ENCODE assay signal across 23 mouse cellular contexts in genomic region chr6:42509311-42509710, GRCm38 (mm10). TPM values are rescaled to one million over a fixed set of nuclear protein-coding genes. Genes with fewer than 3 reads are reported as not detected.
A peak's percentile ranks its signal among the peaks of the same experiment; 100 is the strongest.
DNase-seq lines count a peak whose midpoint lies in the region; ATAC-seq and TF ChIP-seq lines count a peak whose summit lies in the region.
"Had no signal": no experiment of that assay in that cellular context is flagged by ENCODE, and none has a peak within 500 bp of the region (broad histone marks: within the 10 kb centered on the region; RNA-seq: fewer than 3 reads in every experiment).

No protein-coding gene starts in this region.

- H3K4me1 ChIP-seq in kidney, postnatal 0 days (replicated peaks; ENCODE audit: insufficient read depth, low read length), result no peaks in the 10 kb centered on the region
- H3K4me1 ChIP-seq: forebrain, embryonic 12.5 days; heart, embryonic 15.5 days; hindbrain, embryonic 13.5 days had no signal

- no peaks in the 10 kb centered on the region for H3K27me3 ChIP-seq in kidney, postnatal 0 days (ENCODE audit: insufficient read depth, low read length)
- H3K27me3 ChIP-seq: forebrain, embryonic 12.5 days; heart, embryonic 15.5 days; hindbrain, embryonic 13.5 days had no signal

- no peak overlapping the region for H3K27ac ChIP-seq in kidney, postnatal 0 days
- H3K27ac ChIP-seq: forebrain, embryonic 12.5 days; heart, adult 2 months; heart, embryonic 15.5 days; hindbrain, embryonic 13.5 days; hindbrain, postnatal 0 days had no signal

- H3K9me3 ChIP-seq in kidney, postnatal 0 days (replicated peaks; ENCODE audit: low read length), result no peaks in the 10 kb centered on the region
- H3K9me3 ChIP-seq: forebrain, embryonic 12.5 days; heart, embryonic 15.5 days; hindbrain, embryonic 13.5 days had no signal

- no peak for ATAC-seq in kidney, postnatal 0 days (replicated peaks; ENCODE audit: low FRiP score, low read depth)
- ATAC-seq in granulocyte monocyte progenitor cell, adult 5-6 weeks (replicated peaks; ENCODE audit: poor library complexity, severe bottlenecking), result no peak
- ATAC-seq: hindbrain, postnatal 0 days had no signal

- DNase-seq in kidney, postnatal 0 days (ENCODE audit: low spot score), result peak; percentile 73
- DNase-seq in kidney, adult 8-10 months, result no peak
- DNase-seq in 3T3-L1 (ENCODE audit: low read depth, low spot score) (peak; percentile 70), NIH3T3 (ENCODE audit: low read depth) (peak; percentile 64)
- DNase-seq in gonadal fat pad, adult 2 months (ENCODE audit: low read depth), result peak; percentile 8
- DNase-seq in c-Kit-positive CD71-positive TER-119-positive erythroid progenitor cells, embryonic 14.5 days (ENCODE audit: low spot score), result no peak
- DNase-seq: adrenal gland, postnatal 14 days; cerebellum, adult 2 months; cerebellum, postnatal 10 days; gastrocnemius, postnatal 36 days; heart, adult 2 months; heart, postnatal 14 days had no signal

- H3K9ac ChIP-seq in kidney, postnatal 0 days (ENCODE audit: low read depth, low read length), result no peak overlapping the region
- H3K9ac ChIP-seq: forebrain, embryonic 12.5 days; heart, embryonic 15.5 days; hindbrain, embryonic 13.5 days had no signal

- no peaks in the 10 kb centered on the region for H3K36me3 ChIP-seq in kidney, postnatal 0 days (ENCODE audit: insufficient read depth, low read length)
- H3K36me3 ChIP-seq: forebrain, embryonic 12.5 days; heart, embryonic 15.5 days; hindbrain, embryonic 13.5 days had no signal

- no peak overlapping the region for H3K4me2 ChIP-seq in kidney, postnatal 0 days (ENCODE audit: low read length)
- H3K4me2 ChIP-seq: forebrain, embryonic 12.5 days; heart, embryonic 11.5 days; heart, embryonic 15.5 days; hindbrain, embryonic 13.5 days had no signal

- H3K4me3 ChIP-seq in kidney, postnatal 0 days (replicated peaks; ENCODE audit: low read depth, low read length), result no peak overlapping the region
- H3K4me3 ChIP-seq: forebrain, embryonic 12.5 days; heart, adult 2 months; heart, embryonic 15.5 days; hindbrain, embryonic 13.5 days had no signal

- TF ChIP-seq CTCF in kidney, postnatal 0 days (IDR thresholded peaks at IDR 0.05; ENCODE audit: low read depth), result no peak

RNA-seq across cellular contexts. Expression of gene Olfr456, which starts 22.3 kb away (rescaled TPM):
- not detected in 2 replicates for polyA plus RNA-seq in kidney, postnatal 0 days (2015; fragmentation: Nextera tagmentation; extraction: Ambion mirVana)
- polyA plus RNA-seq in gonadal fat pad, adult 2 months (2012; rRNA removed), result not detected in 2 replicates
- not detected in 2 replicates for total RNA-seq in granulocyte monocyte progenitor cell, adult 5-6 weeks (2014; fragmentation: Nextera tagmentation)
- total RNA-seq in granulocyte monocyte progenitor cell, adult 5-6 weeks (2017), result not detected in 2 replicates
- total RNA-seq: adrenal gland, postnatal 14 days; ES-E14; gastrocnemius, adult 8-10 months; gastrocnemius, postnatal 36 days; heart, adult 2 months; heart, postnatal 14 days; hematopoietic stem cell, adult 5-6 weeks; hindbrain, postnatal 0 days had no signal
- polyA plus RNA-seq: cerebellum, adult 2 months; embryonic facial prominence, embryonic 11.5 days; forebrain, embryonic 12.5 days; heart, adult 2 months; heart, embryonic 11.5 days; hindbrain, embryonic 13.5 days; hindbrain, postnatal 0 days; intestine, embryonic 14.5 days had no signal

RNA-seq across cellular contexts. Expression of gene Olfr457, which starts 33.2 kb away (rescaled TPM):
- not detected in 2 replicates for polyA plus RNA-seq in kidney, postnatal 0 days (2015; fragmentation: Nextera tagmentation; extraction: Ambion mirVana)
- polyA plus RNA-seq in gonadal fat pad, adult 2 months (2012; rRNA removed), result not detected in 2 replicates
- total RNA-seq in granulocyte monocyte progenitor cell, adult 5-6 weeks (2014; fragmentation: Nextera tagmentation), result not detected in 2 replicates
- not detected in 2 replicates for total RNA-seq in granulocyte monocyte progenitor cell, adult 5-6 weeks (2017)
- total RNA-seq: adrenal gland, postnatal 14 days; ES-E14; gastrocnemius, adult 8-10 months; gastrocnemius, postnatal 36 days; heart, adult 2 months; heart, postnatal 14 days; hematopoietic stem cell, adult 5-6 weeks; hindbrain, postnatal 0 days had no signal
- polyA plus RNA-seq: cerebellum, adult 2 months; embryonic facial prominence, embryonic 11.5 days; heart, adult 2 months; heart, embryonic 11.5 days; heart, embryonic 15.5 days; hindbrain, embryonic 13.5 days; hindbrain, postnatal 0 days; intestine, embryonic 14.5 days had no signal

RNA-seq across cellular contexts. Expression of gene Olfr455, which starts 38.1 kb away (rescaled TPM):
- not detected in 2 replicates for polyA plus RNA-seq in kidney, postnatal 0 days (2015; fragmentation: Nextera tagmentation; extraction: Ambion mirVana)
- polyA plus RNA-seq in gonadal fat pad, adult 2 months (2012; rRNA removed), result not detected in 2 replicates
- not detected in 2 replicates for total RNA-seq in granulocyte monocyte progenitor cell, adult 5-6 weeks (2014; fragmentation: Nextera tagmentation)
- not detected in 2 replicates for total RNA-seq in granulocyte monocyte progenitor cell, adult 5-6 weeks (2017)
- total RNA-seq: adrenal gland, postnatal 14 days; ES-E14; gastrocnemius, adult 8-10 months; gastrocnemius, postnatal 36 days; heart, adult 2 months; heart, postnatal 14 days; hematopoietic stem cell, adult 5-6 weeks; hindbrain, postnatal 0 days had no signal
- polyA plus RNA-seq: cerebellum, adult 2 months; embryonic facial prominence, embryonic 11.5 days; forebrain, embryonic 12.5 days; heart, adult 2 months; heart, embryonic 11.5 days; heart, embryonic 15.5 days; hindbrain, embryonic 13.5 days; hindbrain, postnatal 0 days; intestine, embryonic 14.5 days had no signal

RNA-seq across cellular contexts. Expression of gene Olfr458, which starts 44.3 kb away (rescaled TPM):
- 0.12 TPM in 1 of 2 replicates, not detected in the other for polyA plus RNA-seq in kidney, postnatal 0 days (2015; fragmentation: Nextera tagmentation; extraction: Ambion mirVana)
- not detected in 2 replicates for polyA plus RNA-seq in gonadal fat pad, adult 2 months (2012; rRNA removed)
- total RNA-seq in granulocyte monocyte progenitor cell, adult 5-6 weeks (2014; fragmentation: Nextera tagmentation), result not detected in 2 replicates
- total RNA-seq in granulocyte monocyte progenitor cell, adult 5-6 weeks (2017), result not detected in 2 replicates
- total RNA-seq: adrenal gland, postnatal 14 days; ES-E14; gastrocnemius, adult 8-10 months; gastrocnemius, postnatal 36 days; heart, adult 2 months; heart, postnatal 14 days; hematopoietic stem cell, adult 5-6 weeks; hindbrain, postnatal 0 days had no signal
- polyA plus RNA-seq: cerebellum, adult 2 months; embryonic facial prominence, embryonic 11.5 days; forebrain, embryonic 12.5 days; heart, adult 2 months; heart, embryonic 11.5 days; heart, embryonic 15.5 days; hindbrain, embryonic 13.5 days; hindbrain, postnatal 0 days; intestine, embryonic 14.5 days had no signal

Comparison
In these comparisons a context has a peak if more than half of its experiments do, and no peak if none do; other contexts are left out.
1. DNase-seq: peak in kidney, postnatal 0 days (single experiment), 3T3-L1 (single experiment), NIH3T3 (single experiment) and gonadal fat pad, adult 2 months (single experiment); none in kidney, adult 8-10 months (0 of 2) and c-Kit-positive CD71-positive TER-119-positive erythroid progenitor cells, embryonic 14.5 days (single experiment).